Mouse (Mus musculus) MEL (cell line): ENCODE measurements around the gene Mmd. TPM values are rescaled to one million over a fixed set of nuclear protein-coding genes. Genes with fewer than 3 reads are reported as not detected.

ENCODE experiments used
- DNase-seq: peaks from one replicate; pipeline ENCODE4 v3.0.0; 2011; ENCODE audit warnings: low read depth, low spot score
- H3K27ac ChIP-seq: 2 replicates; pipeline ENCODE4 v1.5.1; 2012; ENCODE audit warnings: low read depth, mild to moderate bottlenecking, control low read depth, low read length, moderate library complexity; ENCODE audit not compliant: control insufficient read depth
- H3K27me3 ChIP-seq, 2 experiments: fragments of 150-350 bp in 1 of 2; sonication (generic) in 1 of 2; 2 replicates each; pipeline ENCODE4 v1.6.1; 2012; ENCODE audit warnings: low read length in 2 of 2, mild to moderate bottlenecking in 2 of 2, improper control_type of control experiment in 1 of 2, moderate library complexity in 1 of 2; ENCODE audit not compliant: insufficient read depth in 2 of 2, control insufficient read depth in 1 of 2
- H3K36me3 ChIP-seq, 2 experiments: 2 replicates each; pipeline ENCODE4 v1.6.1; 2012 to 2014; ENCODE audit warnings: low read length in 2 of 2, improper control_type of control experiment in 1 of 2, inconsistent platforms in 1 of 2, mild to moderate bottlenecking in 1 of 2; ENCODE audit not compliant: insufficient read depth in 2 of 2, control insufficient read depth in 1 of 2
- H3K4me1 ChIP-seq, 2 experiments: fragments of 150-350 bp in 1 of 2; sonication (generic) in 1 of 2; 2 replicates each; pipeline ENCODE4 v1.6.1; 2012; ENCODE audit warnings: low read length in 2 of 2, improper control_type of control experiment in 1 of 2, mild to moderate bottlenecking in 1 of 2; ENCODE audit not compliant: insufficient read depth in 2 of 2, control insufficient read depth in 1 of 2
- H3K4me3 ChIP-seq, 2 experiments: fragments of 150-350 bp in 1 of 2; sonication (generic) in 1 of 2; 2 replicates each; pipeline ENCODE4 v1.5.1; 2012; ENCODE audit warnings: low read depth in 2 of 2, low read length in 2 of 2, mild to moderate bottlenecking in 2 of 2, moderate library complexity in 2 of 2, control low read depth in 1 of 2, improper control_type of control experiment in 1 of 2; ENCODE audit not compliant: control insufficient read depth in 1 of 2, insufficient read depth in 1 of 2
- H3K79me2 ChIP-seq: 2 replicates; pipeline ENCODE4 v1.6.1; 2012; ENCODE audit warnings: mild to moderate bottlenecking, low read length, moderate library complexity; ENCODE audit not compliant: control insufficient read depth, poor library complexity, insufficient read depth
- H3K9ac ChIP-seq: 2 replicates; pipeline ENCODE4 v1.6.1; 2012; ENCODE audit warnings: low read depth, mild to moderate bottlenecking, control low read depth, low read length, moderate library complexity; ENCODE audit not compliant: control insufficient read depth, poor library complexity, severe bottlenecking
- H3K9me3 ChIP-seq: fragments of 150-350 bp; sonication (generic); replicated peaks from 2 replicates; pipeline ENCODE4 v1.6.1; 2012; ENCODE audit warnings: mild to moderate bottlenecking, low read length, improper control_type of control experiment, moderate library complexity; ENCODE audit not compliant: insufficient read depth
- BHLHE40 ChIP-seq: IDR thresholded peaks from 2 replicates; pipeline ENCODE4 v1.6.1; 2012; ENCODE audit warnings: low read depth, mild to moderate bottlenecking, inconsistent platforms, low read length, improper control_type of control experiment, borderline replicate concordance
- CHD2 ChIP-seq: IDR thresholded peaks from 2 replicates; pipeline ENCODE4 v1.6.1; 2011; ENCODE audit warnings: low read length, improper control_type of control experiment
- E2F4 ChIP-seq: IDR thresholded peaks from 2 replicates; pipeline ENCODE4 v1.6.1; 2011; ENCODE audit warnings: low read depth, low read length, improper control_type of control experiment, borderline replicate concordance
- EP300 ChIP-seq, 2 experiments: IDR thresholded peaks; 2 replicates each; pipeline ENCODE4 v1.6.1; 2011; ENCODE audit warnings: improper control_type of control experiment in 2 of 2, low read length in 2 of 2, low read depth in 1 of 2, mild to moderate bottlenecking in 1 of 2
- ETS1 ChIP-seq: IDR thresholded peaks from 2 replicates; pipeline ENCODE4 v1.6.1; 2012; ENCODE audit warnings: low read depth, mild to moderate bottlenecking, inconsistent platforms, low read length, improper control_type of control experiment, moderate library complexity
- GABPA ChIP-seq: IDR thresholded peaks from 2 replicates; pipeline ENCODE4 v1.6.1; 2012; ENCODE audit warnings: low read depth, mild to moderate bottlenecking, inconsistent platforms, low read length, improper control_type of control experiment, moderate library complexity
- GATA1 ChIP-seq: IDR thresholded peaks from 2 replicates; pipeline ENCODE4 v1.6.1; 2011; ENCODE audit warnings: low read depth, low read length, improper control_type of control experiment
- JUND ChIP-seq: IDR thresholded peaks from 2 replicates; pipeline ENCODE4 v1.6.1; 2011; ENCODE audit warnings: low read depth, mild to moderate bottlenecking, improper control_type of control experiment, low read length
- MAFK ChIP-seq: IDR thresholded peaks from 2 replicates; pipeline ENCODE4 v1.6.1; 2011; ENCODE audit warnings: low read depth, mild to moderate bottlenecking, low read length, improper control_type of control experiment, borderline replicate concordance
- MAZ ChIP-seq: IDR thresholded peaks from 2 replicates; pipeline ENCODE4 v1.6.1; 2012; ENCODE audit warnings: low read depth, mild to moderate bottlenecking, inconsistent platforms, low read length, improper control_type of control experiment
- MXI1 ChIP-seq: IDR thresholded peaks from 2 replicates; pipeline ENCODE4 v1.6.1; 2011; ENCODE audit warnings: mild to moderate bottlenecking, low read depth, low read length, improper control_type of control experiment
- MYB ChIP-seq: IDR thresholded peaks from 2 replicates; pipeline ENCODE4 v1.6.1; 2011; ENCODE audit warnings: mild to moderate bottlenecking, low read depth, low read length, improper control_type of control experiment
- MYC ChIP-seq: IDR thresholded peaks from 2 replicates; pipeline ENCODE4 v1.6.1; 2011; ENCODE audit warnings: low read depth, mild to moderate bottlenecking, low read length, improper control_type of control experiment, moderate library complexity
- NELFE ChIP-seq: IDR thresholded peaks from 2 replicates; pipeline ENCODE4 v1.6.1; 2011; ENCODE audit warnings: low read depth, low read length, improper control_type of control experiment
- POLR2AphosphoS5 ChIP-seq: IDR thresholded peaks from 2 replicates; pipeline ENCODE4 v1.6.1; 2012; ENCODE audit warnings: low read depth, borderline replicate concordance, mild to moderate bottlenecking, inconsistent platforms, low read length, moderate library complexity, mixed read lengths
- SIN3A ChIP-seq: IDR thresholded peaks from 2 replicates; pipeline ENCODE4 v1.6.1; 2012; ENCODE audit warnings: low read length, improper control_type of control experiment, inconsistent platforms
- TAL1 ChIP-seq: IDR thresholded peaks from 2 replicates; pipeline ENCODE4 v1.6.1; 2012; ENCODE audit warnings: mild to moderate bottlenecking, inconsistent platforms, low read length, moderate library complexity, mixed read lengths
- TBP ChIP-seq: IDR thresholded peaks from 2 replicates; pipeline ENCODE4 v1.8.0; 2011; ENCODE audit warnings: low read depth, low read length, improper control_type of control experiment
- TCF12 ChIP-seq: IDR thresholded peaks from 2 replicates; pipeline ENCODE4 v1.6.1; 2014; ENCODE audit warnings: low read depth, mild to moderate bottlenecking, inconsistent platforms, low read length, improper control_type of control experiment, moderate library complexity
- UBTF ChIP-seq: IDR thresholded peaks from 2 replicates; pipeline ENCODE4 v1.6.1; 2012; ENCODE audit warnings: low read depth, mild to moderate bottlenecking, inconsistent platforms, low read length, improper control_type of control experiment, moderate library complexity, borderline replicate concordance; ENCODE audit not compliant: insufficient read depth
- USF1 ChIP-seq: IDR thresholded peaks from 2 replicates; pipeline ENCODE4 v1.6.1; 2014; ENCODE audit warnings: low read depth, mild to moderate bottlenecking, inconsistent platforms, low read length, improper control_type of control experiment, moderate library complexity
- ZKSCAN1 ChIP-seq: IDR thresholded peaks from 2 replicates; pipeline ENCODE4 v1.6.1; 2012; ENCODE audit warnings: low read depth, mild to moderate bottlenecking, inconsistent platforms, low read length, improper control_type of control experiment, moderate library complexity
- ZMIZ1 ChIP-seq: IDR thresholded peaks from 2 replicates; pipeline ENCODE4 v1.6.1; 2012; ENCODE audit warnings: low read depth, mild to moderate bottlenecking, inconsistent platforms, low read length, improper control_type of control experiment, moderate library complexity
- ZNF384 ChIP-seq: IDR thresholded peaks from 2 replicates; pipeline ENCODE4 v1.6.1; 2012; ENCODE audit warnings: low read depth, mild to moderate bottlenecking, inconsistent platforms, low read length, improper control_type of control experiment
- polyA plus RNA-seq, 2 experiments: library from polyadenylated mRNA; stranded (reverse) in 1 of 2; unstranded in 1 of 2; fragments of >175 nt in 1 of 2; fragments of >200 nt in 1 of 2; gene quantifications; 2 replicates each; pipeline versions ENCODE4 v1.2.1 to v1.2.4; 2012; ENCODE audit warnings: low replicate concordance in 2 of 2, low read depth in 1 of 2; ENCODE audit not compliant: insufficient read length in 2 of 2, insufficient read depth in 1 of 2, missing spikeins in 1 of 2
- total RNA-seq: library from RNA; depleted of rRNA; stranded (reverse); fragments of 300-350 nt; gene quantifications from 2 replicates; pipeline ENCODE4 v1.2.3, GENCODE M21; 2012

The Mmd gene
- total and polyA plus RNA-seq, 3 experiments: 7.4 to 15.5 TPM; not detected in 1

DNA sequence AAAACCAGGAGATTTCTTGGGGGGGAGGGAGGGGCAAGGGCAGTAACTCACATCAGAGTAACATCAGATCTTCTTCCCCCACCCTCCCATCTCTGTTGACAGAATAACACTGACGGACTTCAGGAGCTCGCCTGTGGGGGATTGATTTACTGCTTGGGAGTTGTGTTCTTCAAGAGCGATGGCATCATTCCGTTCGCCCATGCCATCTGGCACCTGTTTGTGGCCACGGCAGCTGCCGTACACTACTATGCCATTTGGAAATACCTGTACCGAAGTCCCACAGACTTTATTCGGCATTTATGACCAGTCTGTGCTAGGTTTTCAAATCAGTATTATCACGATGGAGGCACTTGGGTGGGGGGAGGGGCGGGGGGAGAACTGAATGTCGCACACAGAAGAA is 27.3 kb downstream of the Mmd start:
- Histone ChIP-seq H3K4me3 (no peak overlapping the region), H3K4me1 (peaks cover 3% of the 10 kb centered on the region in 2 experiments; a peak in 2 of 4 replicates), H3K79me2 (no peaks in the 10 kb centered on the region), H3K27me3 (no peaks in the 10 kb centered on the region), H3K27ac (no peak overlapping the region), H3K9ac (no peak overlapping the region), H3K36me3 (peaks cover 1 to 5% of the 10 kb centered on the region in 2 experiments; a peak in 2 of 4 replicates)
- DNase-seq: no peak
- TF ChIP-seq POLR2AphosphoS5: no peak
- TF ChIP-seq ZMIZ1: no peak
- no peak for TF ChIP-seq CHD2
- TF ChIP-seq NELFE: no peak
- TF ChIP-seq USF1: no peak
- no peak for TF ChIP-seq E2F4
- TF ChIP-seq TAL1: no peak
- no peak for TF ChIP-seq GATA1
- no peak for TF ChIP-seq TBP
- TF ChIP-seq MYC: no peak
- no peak for TF ChIP-seq ZKSCAN1
- no peak for TF ChIP-seq SIN3A
- TF ChIP-seq GABPA: no peak
- no peak for TF ChIP-seq UBTF
- no peak for TF ChIP-seq MXI1
- no peak for TF ChIP-seq JUND
- no peak for TF ChIP-seq BHLHE40
- TF ChIP-seq MAZ: no peak
- no peak for TF ChIP-seq ETS1
- TF ChIP-seq MAFK: no peak
- TF ChIP-seq, all 39 proteins: peak for 0
- H3K9me3 ChIP-seq: no peaks in the 10 kb centered on the region

GRCm38 (mm10) chr11:90280069-90280468 is 30.8 kb downstream of the Mmd start:
- H3K27me3 ChIP-seq: no peaks in the 10 kb centered on the region
- DNase-seq: no peak

More at GRCm38 (mm10) chr11:90280069-90280468, 30.8 kb downstream of the Mmd start:
- no peak overlapping the region for H3K27ac ChIP-seq
- H3K79me2 ChIP-seq: no peaks in the 10 kb centered on the region
- peaks cover 0 to 30% of the 10 kb centered on the region in 2 experiments; a peak in 2 of 4 replicates for H3K36me3 ChIP-seq
- H3K4me1 ChIP-seq: peaks cover 19 to 31% of the 10 kb centered on the region in 2 experiments
- H3K4me3 ChIP-seq: no peak overlapping the region
- H3K9ac ChIP-seq: no peak overlapping the region
- TF ChIP-seq EP300 (IDR thresholded peaks at IDR 0.05; ENCODE audit: low read depth in 1 of 2, low read length in 2 of 2): peak; percentile 53 to 69; a peak in 2 of 4 replicates
- no peak for TF ChIP-seq MYB
- peak; percentile 64; the same call in 1 of the 2 replicates for TF ChIP-seq TCF12
- TF ChIP-seq ETS1: peak; percentile 31; the same call in 1 of the 2 replicates
- 0 out of 2 replicates have a peak, but pooled peaks have one; percentile 42 for TF ChIP-seq ZNF384
- peak; percentile 55 for TF ChIP-seq GATA1
- no peaks in the 10 kb centered on the region for H3K9me3 ChIP-seq
